In genomic region chr4:146055335-146055734, GRCm38 (mm10) we compare ENCODE assay signal across 25 mouse cellular contexts. TPM values are rescaled to one million over a fixed set of nuclear protein-coding genes. Genes with fewer than 3 reads are reported as not detected.
"Had no signal": no experiment of that assay in that cellular context is flagged by ENCODE, and none has a peak within 500 bp of the region (broad histone marks: within the 10 kb centered on the region; RNA-seq: fewer than 3 reads in every experiment).

No protein-coding gene starts in this region.

- H3K9ac ChIP-seq: limb, embryonic 13.5 days; liver, embryonic 12.5 days; liver, embryonic 15.5 days; midbrain, embryonic 12.5 days; neural tube, embryonic 13.5 days had no signal

- DNase-seq: kidney, adult 2 months; layer of hippocampus, adult 9-11 months; liver; lung, adult 2 months; lung, postnatal 14 days; lung, postnatal 4 days; right cerebral cortex, adult 18-20 months; right cerebral cortex, postnatal 14 days; right cerebral cortex, postnatal 4 days; thymus, adult 2 months; thymus, postnatal 14 days; thymus, postnatal 4 days had no signal

- H3K4me1 ChIP-seq: limb, embryonic 10.5 days; limb, embryonic 13.5 days; liver, embryonic 12.5 days; liver, embryonic 15.5 days; midbrain, embryonic 12.5 days; neural tube, embryonic 13.5 days had no signal

- H3K27ac ChIP-seq: kidney, postnatal 0 days; layer of hippocampus, adult 2 months; limb, embryonic 10.5 days; limb, embryonic 13.5 days; liver, embryonic 12.5 days; liver, embryonic 15.5 days; midbrain, embryonic 12.5 days; neural tube, embryonic 13.5 days; stomach, postnatal 0 days had no signal

- H3K27me3 ChIP-seq: limb, embryonic 13.5 days; liver, embryonic 12.5 days; liver, embryonic 15.5 days; midbrain, embryonic 12.5 days; neural tube, embryonic 13.5 days had no signal

- H3K4me3 ChIP-seq: layer of hippocampus, adult 2 months; limb, embryonic 10.5 days; limb, embryonic 13.5 days; liver, embryonic 12.5 days; liver, embryonic 15.5 days; midbrain, embryonic 12.5 days; myocyte; neural tube, embryonic 13.5 days had no signal

- H3K4me2 ChIP-seq: limb, embryonic 13.5 days; liver, embryonic 12.5 days; liver, embryonic 15.5 days; midbrain, embryonic 12.5 days; neural tube, embryonic 13.5 days had no signal

- H3K36me3 ChIP-seq: limb, embryonic 10.5 days; limb, embryonic 13.5 days; liver, embryonic 12.5 days; liver, embryonic 15.5 days; midbrain, embryonic 12.5 days; neural tube, embryonic 13.5 days had no signal

- ATAC-seq: liver, embryonic 12.5 days; midbrain, embryonic 16.5 days had no signal

RNA-seq across cellular contexts. Expression of gene Zfp987, which starts 41.8 kb away (rescaled TPM):
- polyA plus RNA-seq: kidney, adult 2 months; large intestine, adult 2 months; lung, adult 2 months; lung, embryonic 16.5 days; midbrain, embryonic 12.5 days; midbrain, embryonic 16.5 days; myocyte; neural tube, embryonic 13.5 days; thymus, adult 2 months had no signal
